Mouse (Mus musculus): ENCODE measurements around the gene Ppid. TPM values are rescaled to one million over a fixed set of nuclear protein-coding genes. Genes with fewer than 3 reads are reported as not detected.

Gene Ppid
- polyA plus RNA-seq, 1 experiment: 297 TPM

DNA sequence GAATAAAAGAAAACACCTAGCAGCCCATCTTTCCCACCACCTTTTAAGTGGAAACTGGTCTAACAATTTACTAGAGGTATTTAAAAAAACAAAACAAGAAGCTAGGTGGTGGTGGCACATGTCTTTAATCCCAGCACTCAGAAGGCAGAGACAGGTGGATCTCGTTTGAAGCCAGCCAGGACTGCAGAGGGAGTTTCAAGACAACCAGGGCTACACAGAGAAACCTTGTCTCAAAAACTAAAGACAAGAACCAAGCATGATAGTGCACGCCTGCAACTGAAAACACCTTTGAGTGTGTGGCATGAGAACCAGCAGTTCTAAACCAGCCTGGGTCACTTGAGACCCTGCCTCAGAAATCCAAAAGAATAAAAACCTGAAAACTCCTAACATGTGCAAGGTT lies 27.6 kb upstream of the Ppid start:
- H3K9me3 ChIP-seq (replicated peaks; ENCODE audit: control insufficient read depth, insufficient read depth, low read length, poor library complexity, severe bottlenecking): no peaks in the 10 kb centered on the region
- no peaks in the 10 kb centered on the region for H3K36me3 ChIP-seq (ENCODE audit: control insufficient read depth, insufficient read depth, low read length, poor library complexity, severe bottlenecking)
- H3K4me3 ChIP-seq (ENCODE audit: low read depth, low read length): no peak overlapping the region
- no peaks in the 10 kb centered on the region for H3K4me1 ChIP-seq (ENCODE audit: control insufficient read depth, insufficient read depth, low read length)
- TF ChIP-seq CTCF (IDR thresholded peaks at IDR 0.05; ENCODE audit: low read depth, low read length) (no peak), EP300 (IDR thresholded peaks at IDR 0.05; ENCODE audit: insufficient read depth, low read depth, low read length) (no peak), POLR2A (IDR thresholded peaks at IDR 0.05; ENCODE audit: insufficient read depth, low read length) (no peak)
- H3K9ac ChIP-seq (ENCODE audit: low read depth, poor library complexity, severe bottlenecking): no peak overlapping the region
- no peaks in the 10 kb centered on the region for H3K27me3 ChIP-seq (ENCODE audit: control insufficient read depth, insufficient read depth, low read length, poor library complexity, severe bottlenecking)
- no peak overlapping the region for H3K27ac ChIP-seq (ENCODE audit: insufficient read depth, low read length)

DNA sequence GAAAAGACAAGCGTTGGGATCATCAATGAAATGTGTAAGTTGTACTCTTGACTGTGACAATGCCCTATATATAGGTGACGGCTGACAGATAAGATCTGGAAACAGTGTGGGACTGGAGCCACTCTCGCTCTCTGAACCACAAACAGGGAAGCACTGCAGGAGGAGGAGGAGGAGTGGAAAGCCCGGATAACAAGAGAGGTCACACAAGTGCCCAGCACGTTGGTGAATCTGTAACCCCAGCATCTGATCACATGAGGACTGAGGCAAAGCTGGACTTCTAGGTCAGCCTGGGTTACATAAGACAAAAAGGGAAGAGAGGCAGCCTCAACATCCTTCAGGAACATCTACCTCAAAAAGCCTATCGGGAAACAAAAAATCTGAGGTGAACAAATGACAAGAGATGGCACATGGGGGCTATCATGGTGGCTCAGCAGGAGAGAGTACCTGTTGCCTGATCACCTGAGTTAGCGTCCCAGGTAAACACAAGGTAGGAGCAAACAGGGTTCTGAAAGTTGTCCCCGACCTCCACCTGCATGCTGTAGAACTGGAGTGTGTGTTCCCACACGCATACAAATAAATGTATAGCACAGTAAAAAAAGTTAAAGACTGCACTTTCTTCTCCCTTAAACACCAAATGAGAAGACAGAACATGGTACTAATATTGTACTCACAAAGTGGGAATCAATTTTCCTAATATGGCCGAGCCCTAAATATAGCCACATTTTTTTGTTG lies 26.1 kb upstream of the Ppid start:
- Histone ChIP-seq H3K4me1 (ENCODE audit: control insufficient read depth, insufficient read depth, low read length) (no peaks in the 10 kb centered on the region), H3K27ac (ENCODE audit: insufficient read depth, low read length) (no peak overlapping the region), H3K9ac (ENCODE audit: low read depth, poor library complexity, severe bottlenecking) (no peak overlapping the region), H3K36me3 (ENCODE audit: control insufficient read depth, insufficient read depth, low read length, poor library complexity, severe bottlenecking) (no peaks in the 10 kb centered on the region), H3K9me3 (replicated peaks; ENCODE audit: control insufficient read depth, insufficient read depth, low read length, poor library complexity, severe bottlenecking) (no peaks in the 10 kb centered on the region), H3K4me3 (ENCODE audit: low read depth, low read length) (no peak overlapping the region), H3K27me3 (ENCODE audit: control insufficient read depth, insufficient read depth, low read length, poor library complexity, severe bottlenecking) (no peaks in the 10 kb centered on the region)
- TF ChIP-seq EP300 (IDR thresholded peaks at IDR 0.05; ENCODE audit: insufficient read depth, low read depth, low read length): no peak
- TF ChIP-seq POLR2A (IDR thresholded peaks at IDR 0.05; ENCODE audit: insufficient read depth, low read length): no peak
- TF ChIP-seq CTCF (IDR thresholded peaks at IDR 0.05; ENCODE audit: low read depth, low read length): no peak

GRCm38 (mm10) chr3:79566716-79567691 lies 24.1 kb upstream of the Ppid start:
- no peak for TF ChIP-seq CTCF (IDR thresholded peaks at IDR 0.05; ENCODE audit: low read depth, low read length)
- no peak for TF ChIP-seq POLR2A (IDR thresholded peaks at IDR 0.05; ENCODE audit: insufficient read depth, low read length)
- TF ChIP-seq EP300 (IDR thresholded peaks at IDR 0.05; ENCODE audit: insufficient read depth, low read depth, low read length): no peak
- H3K4me3 ChIP-seq (ENCODE audit: low read depth, low read length): peak overlapping the region; percentile 60
- peak overlapping the region; percentile 82 for H3K9ac ChIP-seq (ENCODE audit: low read depth, poor library complexity, severe bottlenecking)
- H3K36me3 ChIP-seq (ENCODE audit: control insufficient read depth, insufficient read depth, low read length, poor library complexity, severe bottlenecking): no peaks in the 10 kb centered on the region
- H3K4me1 ChIP-seq (ENCODE audit: control insufficient read depth, insufficient read depth, low read length): no peaks in the 10 kb centered on the region
- H3K27me3 ChIP-seq (ENCODE audit: control insufficient read depth, insufficient read depth, low read length, poor library complexity, severe bottlenecking): no peaks in the 10 kb centered on the region
- H3K27ac ChIP-seq (ENCODE audit: insufficient read depth, low read length): no peak overlapping the region
- H3K9me3 ChIP-seq (replicated peaks; ENCODE audit: control insufficient read depth, insufficient read depth, low read length, poor library complexity, severe bottlenecking): no peaks in the 10 kb centered on the region

- Histone ChIP-seq H3K27me3 (ENCODE audit: control insufficient read depth, insufficient read depth, low read length, poor library complexity, severe bottlenecking) (no peaks in the 10 kb centered on the region), H3K36me3 (ENCODE audit: control insufficient read depth, insufficient read depth, low read length, poor library complexity, severe bottlenecking) (no peaks in the 10 kb centered on the region), H3K9ac (ENCODE audit: low read depth, poor library complexity, severe bottlenecking) (peak within 1 kb of the TSS; percentile 82), H3K4me1 (ENCODE audit: control insufficient read depth, insufficient read depth, low read length) (no peaks in the 10 kb centered on the region), H3K27ac (ENCODE audit: insufficient read depth, low read length) (no peak within 1 kb of the TSS), H3K9me3 (replicated peaks; ENCODE audit: control insufficient read depth, insufficient read depth, low read length, poor library complexity, severe bottlenecking) (no peaks in the 10 kb centered on the region), H3K4me3 (ENCODE audit: low read depth, low read length) (peak within 1 kb of the TSS; percentile 60)
- TF ChIP-seq CTCF (IDR thresholded peaks at IDR 0.05; ENCODE audit: low read depth, low read length) (no peak), POLR2A (IDR thresholded peaks at IDR 0.05; ENCODE audit: insufficient read depth, low read length) (peak; percentile 29), EP300 (IDR thresholded peaks at IDR 0.05; ENCODE audit: insufficient read depth, low read depth, low read length) (peak; percentile 80; the same call in 1 of the 2 replicates)
Measured at GRCm38 (mm10) chr3:79567703-79568362, 23.3 kb upstream of the Ppid start, which contains the start of gene Fnip2. TSS of gene Fnip2 (minus strand) at chr3:79567796.

DNA sequence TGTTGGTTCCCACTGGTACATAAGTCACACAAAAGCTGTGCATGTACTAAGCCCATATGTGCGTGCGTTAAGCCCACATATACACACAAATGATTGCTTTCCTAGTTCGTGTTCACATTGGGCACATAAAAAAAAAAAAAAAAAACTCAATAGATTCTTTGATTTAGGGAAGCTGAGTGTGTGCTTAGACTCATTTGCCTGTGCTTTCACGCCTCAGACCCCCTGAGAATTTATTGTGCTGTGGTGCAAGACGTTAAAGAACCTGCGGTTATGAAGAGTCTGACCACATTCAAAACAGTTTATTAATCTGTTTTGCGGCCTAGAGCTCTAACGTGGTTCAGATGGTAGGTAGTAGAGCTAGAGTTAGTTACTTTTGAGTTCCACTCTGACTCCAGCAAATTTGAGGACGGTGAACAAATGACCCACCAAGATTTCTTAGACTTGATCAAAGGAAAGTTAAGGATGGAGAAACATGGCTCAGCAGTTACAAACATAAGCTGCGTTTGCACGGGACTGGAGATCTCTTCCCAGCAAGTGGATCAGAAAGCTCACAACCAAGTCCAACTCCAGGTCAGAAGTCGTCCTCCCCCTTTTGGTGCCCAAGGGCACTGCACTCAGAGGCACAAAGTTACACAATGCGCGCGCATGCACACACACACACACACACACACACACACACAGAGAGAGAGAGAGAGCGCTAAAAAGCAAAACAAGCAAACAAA lies 22.4 kb upstream of the Ppid start:
- Histone ChIP-seq H3K27ac (ENCODE audit: insufficient read depth, low read length) (no peak overlapping the region), H3K9ac (ENCODE audit: low read depth, poor library complexity, severe bottlenecking) (0 out of 2 replicates have a peak overlapping the region, but pooled peaks have one; percentile 37), H3K4me1 (ENCODE audit: control insufficient read depth, insufficient read depth, low read length) (no peaks in the 10 kb centered on the region), H3K27me3 (ENCODE audit: control insufficient read depth, insufficient read depth, low read length, poor library complexity, severe bottlenecking) (no peaks in the 10 kb centered on the region), H3K9me3 (replicated peaks; ENCODE audit: control insufficient read depth, insufficient read depth, low read length, poor library complexity, severe bottlenecking) (no peaks in the 10 kb centered on the region), H3K4me3 (ENCODE audit: low read depth, low read length) (no peak overlapping the region), H3K36me3 (ENCODE audit: control insufficient read depth, insufficient read depth, low read length, poor library complexity, severe bottlenecking) (no peaks in the 10 kb centered on the region)
- TF ChIP-seq POLR2A (IDR thresholded peaks at IDR 0.05; ENCODE audit: insufficient read depth, low read length) (no peak), CTCF (IDR thresholded peaks at IDR 0.05; ENCODE audit: low read depth, low read length) (peak; percentile 38)

All from ES-Bruce4 (cell line).